Mouse (Mus musculus) midbrain, embryonic 15.5 days (tissue): ENCODE results near the gene Mzf1. TPM values are rescaled to one million over a fixed set of nuclear protein-coding genes. Genes with fewer than 3 reads are reported as not detected.

Experiments
- polyA plus RNA-seq: library from polyadenylated mRNA; unstranded; fragments of >200 nt; fragmentation: Nextera tagmentation; extraction: Ambion mirVana; gene quantifications from 2 replicates; pipeline ENCODE4 v1.2.1, GENCODE M21; 2015

Mzf1 gene
- polyA plus RNA-seq, 1 experiment from 2014 or later: 10.7 TPM

Other genes starting within 250 kb of the Mzf1 start
- 35.2 and 36.0 TPM in 2 replicates for gene Zfp329, start 235.9 kb downstream of the Mzf1 start, polyA plus RNA-seq
- 28.3 and 30.8 TPM in 2 replicates for gene Zfp110, start 220.0 kb downstream of the Mzf1 start, polyA plus RNA-seq
- gene Zfp128, start 173.6 kb downstream of the Mzf1 start, polyA plus RNA-seq: 8.6 and 9.4 TPM in 2 replicates
- gene Zscan22, start 156.9 kb downstream of the Mzf1 start, polyA plus RNA-seq: 11.8 and 12.8 TPM in 2 replicates
- 567 and 593 TPM in 2 replicates for gene Rps5, start 132.5 kb downstream of the Mzf1 start, polyA plus RNA-seq
- 0.90 and 0.93 TPM in 2 replicates for gene Rnf225, start 127.3 kb downstream of the Mzf1 start, polyA plus RNA-seq
- 17.1 and 17.7 TPM in 2 replicates for gene Zfp324, start 88.9 kb downstream of the Mzf1 start, polyA plus RNA-seq
- 14.2 and 16.4 TPM in 2 replicates for gene Zfp446, start 76.9 kb downstream of the Mzf1 start, polyA plus RNA-seq
- 0.38 and 0.65 TPM in 2 replicates for gene Slc27a5, start 56.6 kb downstream of the Mzf1 start, polyA plus RNA-seq
- 229 and 258 TPM in 2 replicates for gene Trim28, start 55.6 kb downstream of the Mzf1 start, polyA plus RNA-seq
- gene Zbtb45, start 44.7 kb downstream of the Mzf1 start, polyA plus RNA-seq: 45.9 and 46.7 TPM in 2 replicates
- 188 TPM in 2 replicates for gene Chmp2a, start 20.0 kb downstream of the Mzf1 start, polyA plus RNA-seq
- 141 and 162 TPM in 2 replicates for gene Ube2m, start 16.5 kb downstream of the Mzf1 start, polyA plus RNA-seq
- gene Vmn1r85, start 40.4 kb upstream of the Mzf1 start, polyA plus RNA-seq: 0.13 and 0.19 TPM in 2 replicates
- gene Vmn1r86, start 65.2 kb upstream of the Mzf1 start, polyA plus RNA-seq: not detected in 2 replicates
- not detected in 2 replicates for gene Vmn1r87, start 85.4 kb upstream of the Mzf1 start, polyA plus RNA-seq
- not detected in 2 replicates for gene Vmn1r88, start 104.8 kb upstream of the Mzf1 start, polyA plus RNA-seq
- gene Vmn1r89, start 158.3 kb upstream of the Mzf1 start, polyA plus RNA-seq: not detected in 2 replicates
- 34.6 and 36.8 TPM in 2 replicates for gene Lig1, start 222.5 kb upstream of the Mzf1 start, polyA plus RNA-seq
- gene Zswim9, start 224.0 kb upstream of the Mzf1 start, polyA plus RNA-seq: 16.9 and 18.0 TPM in 2 replicates